Mouse (Mus musculus) right cerebral cortex, postnatal 4 days (tissue): ENCODE data around the gene Fam168a.
"Not testable (repeated sequence)": the region's sequence is repeated elsewhere in the genome, so short reads cannot be mapped to it uniquely, and the experiment has no call there.

Experiments used
- DNase-seq: peaks from one replicate; pipeline ENCODE4 v3.0.0-alpha.2; 2022

Fam168a gene

GRCm38 (mm10) chr7:100706883-100707480 is 547 bp downstream of the Fam168a start:
- no peak for DNase-seq

GRCm38 (mm10) chr7:100718741-100719140 is 12.3 kb downstream of the Fam168a start:
- DNase-seq: no peak

GRCm38 (mm10) chr7:100722268-100722667 is 15.8 kb downstream of the Fam168a start:
- DNase-seq: no peak

- DNase-seq: no peak
Measured at GRCm38 (mm10) chr7:100723453-100724294, 17.2 kb downstream of the Fam168a start.

GRCm38 (mm10) chr7:100727538-100728085 is 21.2 kb downstream of the Fam168a start:
- DNase-seq: no peak

GRCm38 (mm10) chr7:100729778-100730177 is 23.3 kb downstream of the Fam168a start:
- no peak for DNase-seq

- DNase-seq: no peak
Measured at GRCm38 (mm10) chr7:100732341-100733050, 26.1 kb downstream of the Fam168a start.

GRCm38 (mm10) chr7:100733051-100733813 is 26.8 kb downstream of the Fam168a start:
- DNase-seq: no peak

- DNase-seq: no peak
Measured at GRCm38 (mm10) chr7:100734201-100734600, 27.8 kb downstream of the Fam168a start.

- DNase-seq: not testable (repeated sequence)
Measured at GRCm38 (mm10) chr7:100734905-100735304, 28.5 kb downstream of the Fam168a start.

- no peak for DNase-seq
Measured at GRCm38 (mm10) chr7:100736131-100736530, 29.7 kb downstream of the Fam168a start.

- DNase-seq: no peak
Measured at GRCm38 (mm10) chr7:100744372-100744771, 37.9 kb downstream of the Fam168a start.

- DNase-seq: no peak
Measured at GRCm38 (mm10) chr7:100750101-100750500, 43.7 kb downstream of the Fam168a start.

- DNase-seq: no peak
Measured at GRCm38 (mm10) chr7:100758718-100759117, 52.3 kb downstream of the Fam168a start.

GRCm38 (mm10) chr7:100762726-100763125 is 56.3 kb downstream of the Fam168a start:
- DNase-seq: no peak

GRCm38 (mm10) chr7:100767568-100767967 is 61.1 kb downstream of the Fam168a start:
- DNase-seq: no peak

- no peak for DNase-seq
Measured at GRCm38 (mm10) chr7:100768009-100768408, 61.6 kb downstream of the Fam168a start.

GRCm38 (mm10) chr7:100769534-100770083 is 63.2 kb downstream of the Fam168a start:
- DNase-seq: no peak

- no peak for DNase-seq
Measured at GRCm38 (mm10) chr7:100770669-100771341, 64.4 kb downstream of the Fam168a start.

- DNase-seq: no peak
Measured at GRCm38 (mm10) chr7:100774189-100774588, 67.8 kb downstream of the Fam168a start.

GRCm38 (mm10) chr7:100775810-100776209 is 69.4 kb downstream of the Fam168a start:
- no peak for DNase-seq

- no peak for DNase-seq
Measured at GRCm38 (mm10) chr7:100780192-100780591, 73.8 kb downstream of the Fam168a start.
